ENCODE assay signal across 23 mouse cellular contexts in the genomic region with DNA sequence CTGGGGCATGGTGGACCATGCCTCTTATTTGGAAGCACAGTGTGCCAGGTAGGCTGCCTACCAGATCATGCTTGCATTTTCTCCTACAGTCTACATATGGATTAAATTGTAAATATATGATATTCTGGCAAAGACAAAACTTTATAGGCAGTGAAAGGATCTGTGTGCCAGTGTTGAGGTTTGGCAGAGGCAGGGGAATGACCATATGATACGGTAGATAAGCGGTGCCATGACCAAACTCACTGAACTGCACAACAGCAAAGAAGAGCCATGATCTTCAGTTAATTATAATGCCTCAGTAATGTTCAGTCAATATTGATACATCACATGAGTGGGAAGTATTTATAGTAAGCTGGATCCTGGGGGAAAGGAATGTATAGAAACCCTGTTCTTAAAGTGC.
"Had no signal": no experiment of that assay in that cellular context is flagged by ENCODE, and none has a peak within 500 bp of the region (broad histone marks: within the 10 kb centered on the region; RNA-seq: fewer than 3 reads in every experiment).

No protein-coding gene starts in this region.

- H3K4me1 ChIP-seq: limb, embryonic 12.5 days; neural tube, embryonic 12.5 days; neural tube, embryonic 15.5 days had no signal

- H3K27ac ChIP-seq: kidney, embryonic 15.5 days; limb, embryonic 12.5 days; limb, embryonic 15.5 days; liver, embryonic 14.5 days; macrophage; neural tube, embryonic 12.5 days; neural tube, embryonic 15.5 days; stomach, postnatal 0 days had no signal

- H3K4me3 ChIP-seq: kidney, embryonic 15.5 days; left cerebral cortex, adult 2 months; limb, embryonic 12.5 days; limb, embryonic 15.5 days; neural tube, embryonic 12.5 days; neural tube, embryonic 15.5 days had no signal

- ATAC-seq: intestine, postnatal 0 days; liver, postnatal 0 days had no signal

- DNase-seq: kidney, adult 8-10 months; kidney, postnatal 10 days; kidney, postnatal 36 days; liver, postnatal 0 days; lung, embryonic 14.5 days; midbrain, embryonic 14.5 days; right cerebral cortex, adult 18-20 months; right cerebral cortex, postnatal 14 days; right cerebral cortex, postnatal 4 days; thymus, adult 2 months; thymus, postnatal 14 days; thymus, postnatal 4 days had no signal

- H3K36me3 ChIP-seq: kidney, embryonic 15.5 days; limb, embryonic 12.5 days; limb, embryonic 15.5 days; neural tube, embryonic 12.5 days; neural tube, embryonic 15.5 days had no signal

- H3K27me3 ChIP-seq: kidney, embryonic 15.5 days; limb, embryonic 12.5 days; limb, embryonic 15.5 days; megakaryocyte, embryonic 14.5 days; neural tube, embryonic 12.5 days; neural tube, embryonic 15.5 days had no signal
